26 mouse cellular contexts compared by ENCODE assay signal in genomic region chr5:77805303-77805702, GRCm38 (mm10).
"Had no signal": no experiment of that assay in that cellular context is flagged by ENCODE, and none has a peak within 500 bp of the region (broad histone marks: within the 10 kb centered on the region; RNA-seq: fewer than 3 reads in every experiment).

No protein-coding gene starts in this region.

- H3K9me3 ChIP-seq: heart, embryonic 13.5 days; heart, embryonic 15.5 days; hindbrain, embryonic 13.5 days; hindbrain, embryonic 15.5 days; kidney, embryonic 15.5 days; limb, embryonic 13.5 days; limb, embryonic 15.5 days; liver, embryonic 12.5 days had no signal

- H3K27ac ChIP-seq: heart, adult 2 months; heart, embryonic 13.5 days; heart, embryonic 15.5 days; hindbrain, embryonic 15.5 days; hindbrain, postnatal 0 days; kidney, embryonic 15.5 days; kidney, postnatal 0 days; limb, embryonic 13.5 days; limb, embryonic 15.5 days; liver, embryonic 12.5 days; liver, embryonic 14.5 days had no signal

- DNase-seq: gastrocnemius, postnatal 14 days; gastrocnemius, postnatal 36 days; heart, adult 2 months; heart, postnatal 14 days; heart, postnatal 36 days; kidney, adult 11 months; kidney, adult 2 months; kidney, adult 9 months; kidney, postnatal 14 days; kidney, postnatal 36 days; layer of hippocampus, adult 9-11 months; layer of hippocampus, postnatal 36 days; left cerebral cortex, postnatal 4 days had no signal

- H3K4me2 ChIP-seq: heart, embryonic 11.5 days; heart, embryonic 13.5 days; heart, embryonic 15.5 days; hindbrain, embryonic 13.5 days; hindbrain, embryonic 15.5 days; kidney, embryonic 15.5 days; limb, embryonic 13.5 days; limb, embryonic 15.5 days; liver, embryonic 12.5 days had no signal

- H3K36me3 ChIP-seq: heart, embryonic 13.5 days; heart, embryonic 15.5 days; hindbrain, embryonic 13.5 days; hindbrain, embryonic 15.5 days; kidney, embryonic 15.5 days; limb, embryonic 13.5 days; limb, embryonic 15.5 days; liver, embryonic 12.5 days had no signal

- H3K4me1 ChIP-seq: heart, embryonic 15.5 days; liver, embryonic 12.5 days had no signal

- H3K4me3 ChIP-seq: heart, adult 2 months; heart, embryonic 13.5 days; heart, embryonic 15.5 days; hindbrain, embryonic 13.5 days; hindbrain, embryonic 15.5 days; kidney, embryonic 15.5 days; limb, embryonic 13.5 days; limb, embryonic 15.5 days; liver, embryonic 12.5 days had no signal

- ATAC-seq: hindbrain, postnatal 0 days; intestine, embryonic 16.5 days; liver, embryonic 12.5 days had no signal

- H3K27me3 ChIP-seq: heart, embryonic 13.5 days; heart, embryonic 15.5 days; hindbrain, embryonic 13.5 days; hindbrain, embryonic 15.5 days; limb, embryonic 13.5 days; limb, embryonic 15.5 days; liver, embryonic 12.5 days had no signal

- H3K9ac ChIP-seq: heart, embryonic 13.5 days; heart, embryonic 15.5 days; hindbrain, embryonic 13.5 days; hindbrain, embryonic 15.5 days; kidney, embryonic 15.5 days; limb, embryonic 13.5 days; limb, embryonic 15.5 days; liver, embryonic 12.5 days; liver, embryonic 14.5 days had no signal
